Mouse (Mus musculus): ENCODE measurements around the gene Dars. TPM values are rescaled to one million over a fixed set of nuclear protein-coding genes. Genes with fewer than 3 reads are reported as not detected.
A peak's percentile ranks its signal among the peaks of the same experiment; 100 is the strongest.

The Dars gene
- polyA plus RNA-seq, 1 experiment from 2014 or later: 68.5 TPM

GRCm38 (mm10) chr1:128436015-128436414 lies 18.8 kb upstream of the Dars start:
- TF ChIP-seq CTCF (IDR thresholded peaks at IDR 0.05) (no peak), EP300 (IDR thresholded peaks at IDR 0.05) (no peak)
- no peak overlapping the region for H3K9ac ChIP-seq (replicated peaks; ENCODE audit: low read depth)
- no peak overlapping the region for H3K27ac ChIP-seq (ENCODE audit: low read length)
- H3K4me1 ChIP-seq (ENCODE audit: insufficient read depth, low read depth, low read length): no peaks in the 10 kb centered on the region
- no peak overlapping the region for H3K4me3 ChIP-seq (ENCODE audit: low read depth, low read length)
- no peaks in the 10 kb centered on the region for H3K36me3 ChIP-seq (ENCODE audit: insufficient read depth, low read length)
- 85% methylated on average over 3 of the region's 3 CpGs for WGBS
- ATAC-seq (no peak), DNase-seq (ENCODE audit: low spot score) (no peak)
- no peak overlapping the region for H3K4me2 ChIP-seq (replicated peaks; ENCODE audit: low read depth, low read length)
- H3K27me3 ChIP-seq (replicated peaks; ENCODE audit: insufficient read depth, low read length): no peaks in the 10 kb centered on the region
- no peaks in the 10 kb centered on the region for H3K9me3 ChIP-seq (ENCODE audit: low read length)

- DNase-seq (ENCODE audit: low spot score) (no peak), ATAC-seq (no peak)
- WGBS: 58% methylated on average over 4 of the region's 4 CpGs
- Histone ChIP-seq H3K9me3 (ENCODE audit: low read length) (no peaks in the 10 kb centered on the region), H3K27me3 (replicated peaks; ENCODE audit: insufficient read depth, low read length) (no peaks in the 10 kb centered on the region), H3K4me2 (replicated peaks; ENCODE audit: low read depth, low read length) (no peak overlapping the region), H3K27ac (ENCODE audit: low read length) (no peak overlapping the region), H3K4me1 (ENCODE audit: insufficient read depth, low read depth, low read length) (no peaks in the 10 kb centered on the region), H3K9ac (replicated peaks; ENCODE audit: low read depth) (no peak overlapping the region), H3K36me3 (ENCODE audit: insufficient read depth, low read length) (no peaks in the 10 kb centered on the region), H3K4me3 (ENCODE audit: low read depth, low read length) (no peak overlapping the region)
- no peak for TF ChIP-seq CTCF (IDR thresholded peaks at IDR 0.05)
- no peak for TF ChIP-seq EP300 (IDR thresholded peaks at IDR 0.05)
Measured at GRCm38 (mm10) chr1:128435551-128435950, 18.4 kb upstream of the Dars start.

- Histone ChIP-seq H3K4me3 (ENCODE audit: low read depth, low read length) (no peak overlapping the region), H3K9ac (replicated peaks; ENCODE audit: low read depth) (no peak overlapping the region), H3K9me3 (ENCODE audit: low read length) (no peaks in the 10 kb centered on the region), H3K4me1 (ENCODE audit: insufficient read depth, low read depth, low read length) (no peaks in the 10 kb centered on the region), H3K27ac (ENCODE audit: low read length) (no peak overlapping the region), H3K4me2 (replicated peaks; ENCODE audit: low read depth, low read length) (no peak overlapping the region), H3K27me3 (replicated peaks; ENCODE audit: insufficient read depth, low read length) (no peaks in the 10 kb centered on the region), H3K36me3 (ENCODE audit: insufficient read depth, low read length) (no peaks in the 10 kb centered on the region)
- 79% methylated on average over 3 of the region's 3 CpGs for whole genome bisulfite sequencing
- no peak for DNase-seq (ENCODE audit: low spot score)
- no peak for TF ChIP-seq EP300 (IDR thresholded peaks at IDR 0.05)
- TF ChIP-seq CTCF (IDR thresholded peaks at IDR 0.05): no peak
- ATAC-seq: no peak
Measured at GRCm38 (mm10) chr1:128424928-128425327, 7.8 kb upstream of the Dars start.

- H3K9me3 ChIP-seq (ENCODE audit: low read length): no peaks in the 10 kb centered on the region
- no peaks in the 10 kb centered on the region for H3K4me1 ChIP-seq (ENCODE audit: insufficient read depth, low read depth, low read length)
- H3K4me2 ChIP-seq (replicated peaks; ENCODE audit: low read depth, low read length): peak overlapping the region; percentile 70; the same call in 1 of the 2 replicates
- no peaks in the 10 kb centered on the region for H3K36me3 ChIP-seq (ENCODE audit: insufficient read depth, low read length)
- TF ChIP-seq CTCF (IDR thresholded peaks at IDR 0.05) (no peak), EP300 (IDR thresholded peaks at IDR 0.05) (no peak)
- no peak for DNase-seq (ENCODE audit: low spot score)
- H3K27me3 ChIP-seq (replicated peaks; ENCODE audit: insufficient read depth, low read length): no peaks in the 10 kb centered on the region
- H3K27ac ChIP-seq (ENCODE audit: low read length): 0 out of 2 replicates have a peak overlapping the region, but pooled peaks have one; percentile 16
- H3K4me3 ChIP-seq (ENCODE audit: low read depth, low read length): peak overlapping the region; percentile 66; the same call in 1 of the 2 replicates
- peak; percentile 22; the same call in 1 of the 2 replicates for ATAC-seq
- H3K9ac ChIP-seq (replicated peaks; ENCODE audit: low read depth): no peak overlapping the region; the same call in 1 of the 2 replicates
- 37% methylated on average over 5 of the region's 5 CpGs for WGBS
Measured at GRCm38 (mm10) chr1:128417533-128417888, 343 bp upstream of the Dars start.

GRCm38 (mm10) chr1:128411141-128411540 lies 6.0 kb downstream of the Dars start:
- no peaks in the 10 kb centered on the region for H3K27me3 ChIP-seq (replicated peaks; ENCODE audit: insufficient read depth, low read length)
- DNase-seq (ENCODE audit: low spot score) (no peak), ATAC-seq (no peak)
- no peaks in the 10 kb centered on the region for H3K36me3 ChIP-seq (ENCODE audit: insufficient read depth, low read length)
- 96% methylated on average over 5 of the region's 5 CpGs for WGBS
- H3K27ac ChIP-seq (ENCODE audit: low read length): no peak overlapping the region
- no peak for TF ChIP-seq EP300 (IDR thresholded peaks at IDR 0.05)
- no peak for TF ChIP-seq CTCF (IDR thresholded peaks at IDR 0.05)
- no peak overlapping the region for H3K4me2 ChIP-seq (replicated peaks; ENCODE audit: low read depth, low read length)
- H3K9me3 ChIP-seq (ENCODE audit: low read length): no peaks in the 10 kb centered on the region
- H3K4me3 ChIP-seq (ENCODE audit: low read depth, low read length): no peak overlapping the region
- H3K9ac ChIP-seq (replicated peaks; ENCODE audit: low read depth): no peak overlapping the region
- no peaks in the 10 kb centered on the region for H3K4me1 ChIP-seq (ENCODE audit: insufficient read depth, low read depth, low read length)

GRCm38 (mm10) chr1:128406846-128407245 lies 10.3 kb downstream of the Dars start:
- ATAC-seq: no peak
- Histone ChIP-seq H3K9ac (replicated peaks; ENCODE audit: low read depth) (no peak overlapping the region), H3K36me3 (ENCODE audit: insufficient read depth, low read length) (no peaks in the 10 kb centered on the region), H3K4me3 (ENCODE audit: low read depth, low read length) (no peak overlapping the region), H3K4me1 (ENCODE audit: insufficient read depth, low read depth, low read length) (peaks cover 3% of the 10 kb centered on the region; the same call in 1 of the 2 replicates), H3K27me3 (replicated peaks; ENCODE audit: insufficient read depth, low read length) (no peaks in the 10 kb centered on the region), H3K4me2 (replicated peaks; ENCODE audit: low read depth, low read length) (no peak overlapping the region), H3K27ac (ENCODE audit: low read length) (no peak overlapping the region), H3K9me3 (ENCODE audit: low read length) (no peaks in the 10 kb centered on the region)
- TF ChIP-seq EP300 (IDR thresholded peaks at IDR 0.05) (no peak), CTCF (IDR thresholded peaks at IDR 0.05) (no peak)
- 39% methylated on average over 1 of the region's 1 CpGs for WGBS
- no peak for DNase-seq (ENCODE audit: low spot score)

- peak overlapping the region; percentile 10; the same call in 1 of the 2 replicates for H3K27ac ChIP-seq (ENCODE audit: low read length)
Measured at GRCm38 (mm10) chr1:128405675-128406074, 11.5 kb downstream of the Dars start.

More at GRCm38 (mm10) chr1:128405675-128406074, 11.5 kb downstream of the Dars start:
- DNase-seq (ENCODE audit: low spot score): no peak
- WGBS: 40% methylated on average over 1 of the region's 1 CpGs
- Histone ChIP-seq H3K4me3 (ENCODE audit: low read depth, low read length) (no peak overlapping the region), H3K9ac (replicated peaks; ENCODE audit: low read depth) (no peak overlapping the region), H3K4me1 (ENCODE audit: insufficient read depth, low read depth, low read length) (peaks cover 3% of the 10 kb centered on the region; the same call in 1 of the 2 replicates), H3K9me3 (ENCODE audit: low read length) (no peaks in the 10 kb centered on the region), H3K27me3 (replicated peaks; ENCODE audit: insufficient read depth, low read length) (no peaks in the 10 kb centered on the region), H3K36me3 (ENCODE audit: insufficient read depth, low read length) (no peaks in the 10 kb centered on the region), H3K4me2 (replicated peaks; ENCODE audit: low read depth, low read length) (no peak overlapping the region)
- ATAC-seq: no peak
- TF ChIP-seq CTCF (IDR thresholded peaks at IDR 0.05) (no peak), EP300 (IDR thresholded peaks at IDR 0.05) (no peak)
